In the genomic region with DNA sequence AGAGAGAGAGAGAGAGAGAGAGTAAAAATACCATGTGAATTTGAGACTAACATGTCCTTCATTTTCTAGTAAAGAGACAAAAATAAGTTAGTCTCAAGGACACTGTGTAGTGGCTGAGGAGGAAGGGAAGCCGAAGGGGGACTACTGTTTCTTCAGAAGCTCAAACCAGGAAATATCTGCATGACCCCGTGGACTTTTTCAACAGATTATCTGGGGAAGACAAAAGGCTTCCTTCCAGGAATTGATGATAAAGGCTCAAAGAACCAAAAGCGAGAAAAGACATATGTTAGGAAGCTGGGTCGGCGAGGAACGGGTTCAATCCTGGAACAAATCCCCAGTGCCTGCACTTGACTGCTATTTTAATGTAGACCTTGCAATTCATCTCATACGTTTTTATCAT, we compare ENCODE assay signal across 14 mouse cellular contexts.
"Had no signal": no experiment of that assay in that cellular context is flagged by ENCODE, and none has a peak within 500 bp of the region (broad histone marks: within the 10 kb centered on the region; RNA-seq: fewer than 3 reads in every experiment).

No protein-coding gene starts in this region.

- DNase-seq: layer of hippocampus, adult 9-11 months; layer of hippocampus, postnatal 36 days; lung, adult 18-20 months; lung, postnatal 4 days; right cerebral cortex, adult 18-20 months; right cerebral cortex, postnatal 25 days; thymus, postnatal 36 days had no signal

- H3K4me1 ChIP-seq: limb, embryonic 15.5 days had no signal

- ATAC-seq: hindbrain, postnatal 0 days; lung, postnatal 0 days had no signal

- H3K9me3 ChIP-seq: limb, embryonic 15.5 days; midbrain, embryonic 10.5 days; neural tube, embryonic 15.5 days had no signal

- H3K27me3 ChIP-seq: limb, embryonic 15.5 days; neural tube, embryonic 15.5 days had no signal

- H3K4me3 ChIP-seq: limb, embryonic 15.5 days; midbrain, embryonic 10.5 days; myocyte; neural tube, embryonic 15.5 days had no signal

- H3K9ac ChIP-seq: limb, embryonic 15.5 days; liver, embryonic 14.5 days; neural tube, embryonic 15.5 days had no signal

- H3K36me3 ChIP-seq: limb, embryonic 15.5 days; midbrain, embryonic 10.5 days; neural tube, embryonic 15.5 days had no signal

- H3K27ac ChIP-seq: hindbrain, postnatal 0 days; limb, embryonic 15.5 days; liver, embryonic 14.5 days; midbrain, embryonic 10.5 days; neural tube, embryonic 15.5 days had no signal

- H3K4me2 ChIP-seq: limb, embryonic 15.5 days; neural tube, embryonic 15.5 days had no signal
